Mouse (Mus musculus) forebrain, embryonic 16.5 days (tissue): ENCODE measurements around the gene Hoxb8. TPM values are rescaled to one million over a fixed set of nuclear protein-coding genes. Genes with fewer than 3 reads are reported as not detected.

ENCODE experiments used
- ATAC-seq: fragments of 200-750 bp; cut with Nextera tagmentation; 2 replicates; pipeline ENCODE4 v1.8.0; 2017; ENCODE audit warnings: mild to moderate bottlenecking, moderate library complexity
- H3K27ac ChIP-seq: fragments of 300-500 bp; sonication (generic); 2 replicates; pipeline ENCODE4 v1.5.1; 2014; ENCODE audit warnings: low read length, control low read depth
- H3K27me3 ChIP-seq: fragments of 300-500 bp; sonication (generic); replicated peaks from 2 replicates; pipeline ENCODE4 v1.6.1; 2014; ENCODE audit warnings: low read length; ENCODE audit not compliant: control insufficient read depth, insufficient read depth
- H3K36me3 ChIP-seq: fragments of 300-500 bp; sonication (generic); 2 replicates; pipeline ENCODE4 v1.6.1; 2014; ENCODE audit not compliant: control insufficient read depth, insufficient read depth
- H3K4me1 ChIP-seq: fragments of 300-500 bp; sonication (generic); replicated peaks from 2 replicates; pipeline ENCODE4 v1.6.1; 2014; ENCODE audit warnings: low read length; ENCODE audit not compliant: control insufficient read depth, insufficient read depth
- H3K4me2 ChIP-seq: fragments of 300-500 bp; sonication (generic); 2 replicates; pipeline ENCODE4 v1.6.1; 2014; ENCODE audit warnings: mild to moderate bottlenecking, low read length, control low read depth
- H3K4me3 ChIP-seq: fragments of 300-500 bp; sonication (generic); replicated peaks from 2 replicates; pipeline ENCODE4 v1.5.1; 2014; ENCODE audit warnings: mild to moderate bottlenecking, low read length, control low read depth
- H3K9ac ChIP-seq: fragments of 300-500 bp; sonication (generic); replicated peaks from 2 replicates; pipeline ENCODE4 v1.6.1; 2014; ENCODE audit warnings: low read depth, low read length, control low read depth
- H3K9me3 ChIP-seq: fragments of 300-500 bp; sonication (generic); 2 replicates; pipeline ENCODE4 v1.6.1; 2016; ENCODE audit warnings: low read length; ENCODE audit not compliant: control insufficient read depth
- WGBS: fragments of 180-500 bp; shearing (Covaris S2); extraction: QIAGEN DNeasy Blood & Tissue Kit; methylation state at CpG from one replicate; pipeline ENCODE4 v1.1.7; 2014; 5-methylcytosine and 5-hydroxymethylcytosine counted together
- polyA plus RNA-seq: library from polyadenylated mRNA; unstranded; fragments of >200 nt; fragmentation: Nextera tagmentation; extraction: Ambion mirVana; gene quantifications from 2 replicates; pipeline ENCODE4 v1.2.1, GENCODE M21; 2015

Gene Hoxb8
- polyA plus RNA-seq, 1 experiment from 2014 or later, result not detected

GRCm38 (mm10) chr11:96326705-96327104, 45.0 kb downstream of the Hoxb8 start:
- Histone ChIP-seq H3K9me3 (no peaks in the 10 kb centered on the region), H3K27me3 (peaks cover 97% of the 10 kb centered on the region), H3K4me1 (no peaks in the 10 kb centered on the region), H3K36me3 (no peaks in the 10 kb centered on the region), H3K4me3 (no peak overlapping the region), H3K9ac (no peak overlapping the region), H3K27ac (no peak overlapping the region), H3K4me2 (no peak overlapping the region)
- ATAC-seq, result no peak
- WGBS, result 0% methylated on average over 12 of the region's 12 CpGs

GRCm38 (mm10) chr11:96327122-96327521, 45.4 kb downstream of the Hoxb8 start:
- peaks cover 97% of the 10 kb centered on the region for H3K27me3 ChIP-seq

GRCm38 (mm10) chr11:96327750-96328149, 46.0 kb downstream of the Hoxb8 start:
- Histone ChIP-seq H3K4me2 (no peak overlapping the region), H3K9ac (no peak overlapping the region), H3K27ac (no peak overlapping the region), H3K36me3 (no peaks in the 10 kb centered on the region), H3K9me3 (no peaks in the 10 kb centered on the region), H3K4me3 (no peak overlapping the region), H3K4me1 (no peaks in the 10 kb centered on the region), H3K27me3 (peaks cover 97% of the 10 kb centered on the region)
- ATAC-seq, result no peak
- WGBS, result 2% methylated on average over 5 of the region's 5 CpGs

More at GRCm38 (mm10) chr11:96327122-96327521, 45.4 kb downstream of the Hoxb8 start:
- Histone ChIP-seq H3K4me1 (no peaks in the 10 kb centered on the region), H3K4me3 (no peak overlapping the region), H3K36me3 (no peaks in the 10 kb centered on the region), H3K4me2 (no peak overlapping the region), H3K27ac (no peak overlapping the region), H3K9me3 (no peaks in the 10 kb centered on the region), H3K9ac (no peak overlapping the region)
- ATAC-seq, result no peak
- WGBS, result under 1% methylated on average over 7 of the region's 7 CpGs

- H3K9ac ChIP-seq, result no peak overlapping the region
- no peaks in the 10 kb centered on the region for H3K36me3 ChIP-seq
- H3K27ac ChIP-seq, result no peak overlapping the region
- H3K27me3 ChIP-seq, result peaks cover 96% of the 10 kb centered on the region
- H3K4me2 ChIP-seq, result no peak overlapping the region
- H3K4me1 ChIP-seq, result no peaks in the 10 kb centered on the region
- no peak for ATAC-seq
- H3K4me3 ChIP-seq, result no peak overlapping the region
- 3% methylated on average over 8 of the region's 8 CpGs for WGBS
- H3K9me3 ChIP-seq, result no peaks in the 10 kb centered on the region
These were observed 46.9 kb downstream of the Hoxb8 start for GRCm38 (mm10) chr11:96328605-96329004.

- no peak for ATAC-seq
- Histone ChIP-seq H3K4me3 (no peak overlapping the region), H3K9me3 (no peaks in the 10 kb centered on the region), H3K4me2 (no peak overlapping the region), H3K27ac (no peak overlapping the region), H3K27me3 (peaks cover 95% of the 10 kb centered on the region), H3K4me1 (no peaks in the 10 kb centered on the region), H3K36me3 (no peaks in the 10 kb centered on the region), H3K9ac (no peak overlapping the region)
- 1% methylated on average over 8 of the region's 8 CpGs for WGBS
These were observed 50.4 kb downstream of the Hoxb8 start for GRCm38 (mm10) chr11:96332105-96332504.

- peaks cover 95% of the 10 kb centered on the region for H3K27me3 ChIP-seq
- H3K4me3 ChIP-seq, result no peak overlapping the region
- H3K4me2 ChIP-seq, result no peak overlapping the region
- no peak overlapping the region for H3K9ac ChIP-seq
- under 1% methylated on average over 35 of the region's 35 CpGs for WGBS
- no peaks in the 10 kb centered on the region for H3K36me3 ChIP-seq
- no peaks in the 10 kb centered on the region for H3K4me1 ChIP-seq
- no peak for ATAC-seq
- no peak overlapping the region for H3K27ac ChIP-seq
- no peaks in the 10 kb centered on the region for H3K9me3 ChIP-seq
These were observed 50.9 kb downstream of the Hoxb8 start for GRCm38 (mm10) chr11:96332618-96333032.

- Histone ChIP-seq H3K9ac (no peak overlapping the region), H3K4me2 (no peak overlapping the region), H3K27ac (no peak overlapping the region), H3K36me3 (no peaks in the 10 kb centered on the region), H3K27me3 (peaks cover 95% of the 10 kb centered on the region), H3K4me3 (no peak overlapping the region), H3K9me3 (no peaks in the 10 kb centered on the region), H3K4me1 (no peaks in the 10 kb centered on the region)
- ATAC-seq, result no peak
- 1% methylated on average over 17 of the region's 17 CpGs for WGBS
These were observed 51.7 kb downstream of the Hoxb8 start for GRCm38 (mm10) chr11:96333241-96334001.

- Histone ChIP-seq H3K4me1 (no peaks in the 10 kb centered on the region), H3K36me3 (no peaks in the 10 kb centered on the region), H3K9ac (no peak overlapping the region), H3K27me3 (peaks cover 97% of the 10 kb centered on the region), H3K4me2 (no peak overlapping the region), H3K9me3 (no peaks in the 10 kb centered on the region), H3K4me3 (no peak overlapping the region), H3K27ac (no peak overlapping the region)
- WGBS, result 0% methylated on average over 2 of the region's 2 CpGs
- ATAC-seq, result no peak
These were observed 52.3 kb downstream of the Hoxb8 start for GRCm38 (mm10) chr11:96334002-96334364.
